Mouse (Mus musculus) neural tube, embryonic 10.5 days (tissue): ENCODE measurements around the gene Prrx1.

Experiments
- DNase-seq: peaks from one replicate; pipeline ENCODE4 v3.0.0-alpha.2; 2017; ENCODE audit warnings: low spot score; ENCODE audit errors: extremely low spot score

Gene Prrx1

DNA sequence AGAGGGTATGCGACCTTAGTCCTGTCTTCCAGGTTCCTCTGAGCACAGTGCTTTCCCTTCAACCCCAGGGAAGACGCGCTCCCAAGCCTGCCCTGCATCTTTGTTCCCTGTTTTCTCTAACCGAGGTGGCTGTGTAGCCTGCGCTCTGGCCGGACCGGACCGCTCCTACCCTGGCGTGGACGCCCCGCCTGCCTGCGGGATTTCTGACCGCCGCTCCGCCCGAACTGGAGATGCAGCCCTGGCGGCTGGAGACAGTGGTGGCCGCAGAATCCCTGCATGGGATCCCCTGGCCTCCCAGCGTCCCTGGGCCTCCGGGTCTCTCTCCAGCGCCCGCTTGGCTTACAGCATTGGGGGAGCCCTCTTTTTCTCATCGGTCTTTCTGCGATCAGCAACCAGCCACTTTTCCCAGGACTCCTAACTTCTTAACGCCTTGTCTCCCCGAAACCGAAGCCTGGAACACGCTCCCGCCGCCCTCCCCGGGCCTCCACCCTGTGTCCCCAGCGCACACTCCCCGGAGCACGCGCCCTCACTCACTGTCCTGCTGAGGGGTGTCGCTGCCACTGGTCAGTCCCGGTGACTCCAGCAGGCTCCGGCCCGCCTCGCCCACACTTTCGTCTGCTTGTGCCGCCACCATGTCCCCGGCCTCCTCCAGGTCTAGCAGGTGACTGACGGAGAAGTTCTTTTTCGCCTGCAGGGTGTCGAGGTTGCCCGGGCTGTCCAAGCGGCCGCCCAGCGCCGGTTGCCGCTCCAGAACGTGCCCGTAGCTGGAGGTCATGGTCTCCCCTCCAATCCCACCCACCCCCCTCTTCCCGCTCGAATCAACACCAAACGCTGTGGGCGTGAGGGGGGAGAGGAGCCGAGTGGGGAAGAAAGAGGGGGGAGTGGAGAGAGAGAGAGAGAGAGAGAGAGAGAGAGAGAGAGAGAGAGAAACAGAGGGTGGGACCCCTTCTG lies 1.4 kb downstream of the Prrx1 start:
- peak; percentile 77 for DNase-seq

DNA sequence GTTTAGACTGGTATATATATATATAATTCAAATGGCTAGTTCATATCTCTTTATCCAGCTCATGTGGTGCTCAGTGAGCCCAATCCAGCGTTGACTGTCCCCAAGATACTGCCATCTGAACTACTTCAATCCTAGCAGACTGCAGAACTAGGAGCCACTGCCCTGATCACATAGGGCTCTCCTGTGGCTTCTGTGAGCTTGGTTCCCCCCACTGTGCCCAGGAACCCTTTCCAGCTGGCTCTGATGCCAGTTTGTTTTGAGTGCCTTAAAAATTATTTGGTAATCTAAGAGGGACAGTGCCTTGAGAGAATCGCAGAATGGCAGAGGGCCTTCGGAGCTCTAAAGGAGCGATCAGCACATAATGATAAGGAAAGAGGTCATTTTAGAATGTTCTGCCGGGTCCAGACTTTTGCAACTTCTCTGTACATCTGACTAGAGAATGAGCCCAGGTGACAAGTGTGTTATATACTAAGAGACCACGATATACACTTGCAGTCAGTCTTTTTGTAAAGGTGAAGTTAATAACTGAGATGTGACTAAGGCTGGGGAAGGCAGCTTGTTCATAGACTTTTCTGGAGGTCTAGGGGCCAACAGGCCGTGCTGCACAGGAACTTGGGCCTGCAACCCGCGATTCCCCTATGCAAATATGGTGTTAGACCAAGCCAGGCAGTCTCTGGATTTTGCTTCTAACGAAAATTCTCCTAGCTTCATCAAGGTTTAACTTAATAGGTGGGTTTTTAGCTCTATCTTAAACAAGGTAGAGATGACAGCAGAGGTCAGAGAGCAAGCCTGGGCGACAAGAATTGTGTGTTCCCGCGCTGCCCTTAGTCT lies 2.3 kb downstream of the Prrx1 start:
- DNase-seq: peak; percentile 38

DNA sequence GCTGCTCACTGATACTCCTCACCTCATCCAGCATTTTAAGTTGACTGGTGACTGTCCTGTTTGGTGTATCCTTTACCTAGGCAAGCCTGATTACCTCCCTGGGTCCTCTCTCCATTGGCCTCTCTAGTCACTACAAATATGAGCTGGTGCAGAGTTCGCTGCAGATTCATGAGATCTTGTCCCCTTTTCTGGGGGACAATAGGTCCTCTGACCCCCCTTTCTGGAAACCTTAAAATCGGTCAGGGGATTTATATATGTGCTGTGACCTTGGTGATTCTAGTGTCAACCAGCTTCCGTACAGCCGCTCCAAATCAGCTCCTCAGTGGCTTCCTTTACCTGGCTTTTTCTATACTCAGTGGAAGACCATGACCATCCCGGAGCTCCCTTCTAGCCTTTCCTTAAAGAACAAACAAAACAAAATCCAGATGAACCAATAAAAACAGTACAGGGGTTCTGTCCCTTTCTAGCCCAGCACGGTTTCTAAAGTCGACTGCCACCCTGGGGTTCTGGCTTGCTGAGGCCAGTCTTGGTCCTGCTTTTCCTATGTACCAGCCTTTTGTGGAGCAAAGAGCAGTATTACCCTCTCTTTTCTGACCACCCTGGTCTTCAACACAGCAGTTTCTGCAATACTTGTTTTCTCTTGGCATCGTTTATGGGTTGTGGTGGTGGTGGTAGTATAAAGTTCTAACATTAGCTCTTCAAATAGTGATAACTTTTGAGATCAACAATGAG lies 3.3 kb downstream of the Prrx1 start:
- peak; percentile 31 for DNase-seq

DNA sequence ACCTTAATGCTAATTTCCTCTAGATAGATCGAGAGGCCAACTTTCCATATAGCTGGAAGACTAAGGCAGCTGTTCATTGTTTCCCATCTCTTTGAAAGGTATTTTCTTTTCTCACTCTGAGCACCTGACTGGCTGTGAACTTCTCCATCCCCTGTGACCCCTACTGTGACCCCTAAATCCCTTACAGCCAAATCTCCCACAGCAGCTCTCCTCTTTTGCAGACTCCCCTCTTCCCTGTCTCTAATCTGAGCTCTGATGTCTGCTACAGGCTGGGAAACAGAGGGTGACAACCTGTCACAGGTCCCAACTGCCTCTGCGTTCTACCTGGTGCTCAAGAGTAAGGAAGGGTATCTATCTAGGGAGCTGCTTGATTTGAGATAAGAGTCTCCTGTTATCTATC lies 4.0 kb downstream of the Prrx1 start:
- peak; percentile 39 for DNase-seq

DNA sequence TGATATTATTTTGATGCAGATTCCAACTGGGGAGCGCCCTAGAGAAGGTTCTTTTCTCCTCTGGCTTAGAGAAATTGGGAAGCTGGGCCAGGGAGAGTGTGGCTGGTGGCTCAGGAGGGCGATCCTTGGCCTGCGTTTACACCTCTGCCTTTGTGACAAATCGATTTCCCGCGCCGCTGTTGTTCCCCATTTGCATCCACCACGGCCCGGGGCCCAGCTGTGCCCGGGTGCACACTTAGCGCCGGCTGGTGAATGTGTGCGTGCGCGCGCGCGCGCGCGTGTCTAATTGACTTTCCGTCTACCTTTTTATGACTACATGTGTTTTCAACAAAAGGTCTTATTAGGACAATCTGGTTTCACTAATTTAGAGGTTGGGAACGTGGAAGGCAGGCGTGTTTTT lies 4.9 kb downstream of the Prrx1 start:
- DNase-seq: peak; percentile 68

DNA sequence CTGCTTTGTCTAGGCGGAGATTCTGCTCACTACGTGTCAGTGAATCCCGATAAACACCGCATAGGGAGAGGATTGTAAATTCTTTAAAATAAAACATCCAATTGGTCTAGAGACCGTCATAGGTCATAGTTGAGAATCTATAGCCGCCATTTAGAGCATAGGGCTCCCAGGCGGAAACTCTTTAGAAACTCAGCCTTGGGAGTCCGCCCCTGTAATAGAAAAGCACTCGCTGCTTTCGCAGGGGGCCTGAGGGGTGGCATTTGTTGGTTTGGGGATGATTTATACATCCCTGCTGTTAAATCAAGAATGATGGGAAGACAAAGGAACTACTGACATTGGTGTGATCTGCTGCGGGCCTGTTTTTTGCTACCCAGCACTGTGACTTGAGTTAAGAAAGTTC lies 5.8 kb downstream of the Prrx1 start:
- DNase-seq: peak; percentile 44

DNA sequence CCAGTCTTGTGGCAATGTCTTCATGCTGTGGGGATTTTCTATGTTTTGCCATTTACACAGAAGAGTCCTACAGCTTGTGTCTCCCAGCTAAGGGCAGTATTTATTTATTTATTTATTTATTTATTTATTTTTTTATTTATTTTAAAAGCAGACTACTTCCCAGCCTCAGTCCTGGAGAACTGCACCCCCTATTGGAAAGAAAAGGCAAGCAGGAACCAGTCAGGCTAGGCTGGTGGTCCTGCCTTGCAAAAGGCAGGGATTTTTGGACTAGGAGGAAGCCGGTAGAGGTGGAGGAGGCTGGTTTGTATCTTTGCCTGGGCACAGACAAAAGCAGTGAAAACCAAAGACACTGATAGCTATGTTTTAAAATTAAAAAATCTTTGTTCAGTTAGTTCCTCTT lies 7.6 kb downstream of the Prrx1 start:
- no peak for DNase-seq

DNA sequence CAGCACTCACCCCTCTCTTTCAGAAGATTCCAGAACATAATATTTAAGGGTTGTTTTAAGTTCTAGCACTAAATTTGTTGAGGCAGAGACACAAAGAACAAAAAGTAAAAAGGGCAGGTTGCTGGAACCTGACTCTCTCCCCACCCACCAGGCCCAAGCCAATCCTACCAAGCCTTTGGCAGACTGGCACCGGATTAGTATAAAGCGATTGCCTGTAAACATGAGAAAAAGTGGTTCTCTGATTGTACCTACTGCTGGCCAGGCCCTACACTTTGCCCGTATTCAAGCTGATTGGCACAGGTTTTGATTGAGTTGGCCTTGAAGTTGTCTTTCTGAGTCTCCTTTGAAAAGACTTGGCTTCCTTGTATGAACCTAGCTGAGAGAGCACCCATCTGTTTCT lies 8.7 kb downstream of the Prrx1 start:
- no peak for DNase-seq

DNA sequence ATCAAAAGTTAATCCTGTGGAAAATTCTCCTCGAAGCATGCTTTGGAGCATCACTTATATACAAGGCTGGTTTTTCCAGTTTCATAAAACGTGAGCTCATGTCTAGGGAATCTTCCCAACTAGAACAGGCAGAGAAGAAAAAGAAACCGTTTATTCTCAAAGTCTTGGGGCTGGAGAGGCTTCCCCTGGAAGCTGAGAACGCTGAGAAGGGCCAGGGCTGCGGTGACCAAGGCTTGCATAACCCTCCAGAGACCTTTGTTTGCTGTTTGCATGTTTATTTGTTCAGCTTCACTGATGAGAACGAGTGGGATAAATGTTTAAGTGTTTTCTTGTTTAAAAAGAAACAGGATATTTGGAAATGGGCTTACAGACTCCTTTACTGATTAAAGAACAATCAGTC lies 11.2 kb downstream of the Prrx1 start:
- no peak for DNase-seq

DNA sequence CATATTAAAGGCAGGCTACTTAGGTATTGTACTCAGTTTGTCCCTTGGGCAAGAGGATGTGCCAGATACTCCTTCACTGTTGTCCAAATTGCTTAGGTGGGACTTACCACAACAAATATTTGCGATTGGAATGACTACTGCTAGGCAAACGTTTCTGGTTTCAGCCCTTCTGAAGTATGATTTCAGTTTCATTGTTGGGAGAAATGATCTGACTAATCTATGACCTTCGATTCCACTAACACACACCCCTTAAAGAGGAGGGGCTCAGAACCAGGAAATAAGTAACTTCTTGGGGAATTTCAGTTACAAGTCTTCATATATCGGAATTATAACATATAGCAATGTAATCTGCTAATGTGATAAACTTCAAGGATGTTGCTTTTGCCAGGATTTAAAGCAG lies 20.4 kb downstream of the Prrx1 start:
- DNase-seq: no peak

DNA sequence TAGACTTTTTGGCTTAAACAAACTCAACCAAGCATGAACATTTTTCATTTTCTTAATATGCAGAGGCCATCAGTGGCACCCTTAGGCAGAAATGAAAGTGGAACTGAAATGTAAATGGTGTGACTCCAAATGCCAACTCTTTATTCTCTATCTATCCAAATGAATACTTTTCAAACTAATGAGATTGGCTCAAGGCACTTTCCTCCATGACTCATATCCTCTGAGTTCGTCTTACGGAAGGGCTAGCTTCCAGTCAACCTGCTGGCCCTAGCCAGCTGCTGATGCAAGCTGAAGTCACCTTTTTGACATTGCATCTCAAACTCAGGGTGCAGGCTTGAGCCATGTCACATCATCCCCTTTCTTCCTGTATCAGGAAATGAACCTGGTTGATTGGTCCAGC lies 21.6 kb downstream of the Prrx1 start:
- no peak for DNase-seq

DNA sequence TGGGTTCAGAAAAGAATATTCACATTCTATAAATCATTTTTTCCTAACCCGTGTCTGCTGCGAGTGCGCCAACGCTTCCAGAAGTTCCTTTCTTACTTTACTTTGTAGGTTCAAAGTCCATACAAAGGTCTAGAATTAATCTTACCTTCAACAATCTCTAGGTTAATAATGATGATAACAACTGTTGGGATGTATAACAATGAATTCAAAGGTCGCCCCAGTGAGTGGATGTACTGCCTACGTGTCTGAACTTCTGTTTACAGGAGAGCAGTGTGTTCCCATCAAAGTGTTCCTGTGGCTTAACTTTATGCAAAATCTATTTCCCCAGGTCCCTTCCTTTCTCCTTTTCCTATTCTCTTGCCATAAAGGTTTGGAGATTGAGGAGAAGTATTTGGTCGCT lies 24.4 kb downstream of the Prrx1 start:
- no peak for DNase-seq

DNA sequence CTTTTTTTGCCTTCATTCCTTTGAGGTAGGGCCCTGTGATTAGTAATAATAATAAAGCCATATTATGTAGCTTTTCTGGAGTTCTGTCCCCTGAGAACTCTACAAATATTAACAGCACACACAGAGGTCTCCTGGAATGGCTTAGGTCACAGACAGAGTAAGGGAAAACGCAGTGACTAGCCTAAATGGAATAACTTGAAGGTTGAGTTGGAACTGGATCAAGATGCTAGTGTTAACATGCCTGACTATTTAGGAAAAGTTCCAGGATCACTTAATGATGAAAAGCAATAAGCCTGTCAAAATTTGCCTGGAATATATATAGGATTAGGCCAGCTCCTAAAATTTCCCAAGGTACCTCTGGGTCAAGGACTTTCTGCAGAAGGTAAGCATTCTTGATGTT lies 28.0 kb downstream of the Prrx1 start:
- no peak for DNase-seq

DNA sequence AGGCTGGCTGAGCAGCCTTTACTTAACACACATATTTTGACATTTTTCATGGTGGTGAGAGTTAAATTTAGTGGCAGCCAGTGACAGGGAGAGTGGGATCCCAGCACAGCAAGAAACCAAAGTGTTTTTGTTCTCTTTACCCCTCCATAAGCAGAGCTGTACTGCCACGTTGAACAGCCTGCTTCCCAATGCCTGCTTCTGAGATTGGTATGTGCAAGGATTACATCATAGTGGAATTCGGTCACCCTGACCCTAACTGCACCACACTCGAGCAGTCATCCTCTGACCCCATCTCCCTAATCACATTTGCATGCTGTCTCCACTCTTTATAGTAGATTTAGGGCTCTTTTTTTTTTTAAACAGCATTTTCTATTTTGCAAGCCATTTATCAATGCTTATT lies 28.4 kb downstream of the Prrx1 start:
- no peak for DNase-seq

DNA sequence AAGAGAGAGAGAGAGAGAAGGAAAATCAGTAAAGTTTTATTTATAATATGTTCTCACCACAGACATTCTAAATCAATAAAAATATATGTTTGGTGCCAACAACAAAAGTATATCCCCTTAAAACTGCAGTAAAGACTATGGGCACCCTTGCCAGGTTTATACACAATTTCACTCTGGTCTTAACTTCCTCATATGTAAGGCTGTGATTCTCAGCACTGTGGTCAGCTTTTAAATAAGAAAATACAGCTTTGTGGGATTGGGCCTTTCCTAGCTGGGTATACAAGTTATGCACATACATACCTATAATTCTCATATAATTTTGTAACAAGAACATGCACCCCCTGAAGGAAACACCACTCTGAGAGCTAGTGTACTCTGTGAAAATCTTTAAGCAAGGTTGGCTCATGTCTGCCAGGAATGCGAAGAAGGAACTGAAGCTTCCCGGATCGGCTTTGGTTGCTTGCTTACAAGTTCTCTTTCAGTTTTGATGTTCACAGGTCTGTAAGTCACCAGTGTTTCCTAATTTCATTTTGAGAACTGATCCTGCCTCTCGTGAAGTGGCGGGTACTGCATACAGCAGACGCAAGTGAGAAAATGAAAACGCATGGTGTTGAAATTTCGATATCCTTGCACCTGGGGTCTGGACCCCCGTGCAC lies 29.4 kb downstream of the Prrx1 start:
- no peak for DNase-seq

DNA sequence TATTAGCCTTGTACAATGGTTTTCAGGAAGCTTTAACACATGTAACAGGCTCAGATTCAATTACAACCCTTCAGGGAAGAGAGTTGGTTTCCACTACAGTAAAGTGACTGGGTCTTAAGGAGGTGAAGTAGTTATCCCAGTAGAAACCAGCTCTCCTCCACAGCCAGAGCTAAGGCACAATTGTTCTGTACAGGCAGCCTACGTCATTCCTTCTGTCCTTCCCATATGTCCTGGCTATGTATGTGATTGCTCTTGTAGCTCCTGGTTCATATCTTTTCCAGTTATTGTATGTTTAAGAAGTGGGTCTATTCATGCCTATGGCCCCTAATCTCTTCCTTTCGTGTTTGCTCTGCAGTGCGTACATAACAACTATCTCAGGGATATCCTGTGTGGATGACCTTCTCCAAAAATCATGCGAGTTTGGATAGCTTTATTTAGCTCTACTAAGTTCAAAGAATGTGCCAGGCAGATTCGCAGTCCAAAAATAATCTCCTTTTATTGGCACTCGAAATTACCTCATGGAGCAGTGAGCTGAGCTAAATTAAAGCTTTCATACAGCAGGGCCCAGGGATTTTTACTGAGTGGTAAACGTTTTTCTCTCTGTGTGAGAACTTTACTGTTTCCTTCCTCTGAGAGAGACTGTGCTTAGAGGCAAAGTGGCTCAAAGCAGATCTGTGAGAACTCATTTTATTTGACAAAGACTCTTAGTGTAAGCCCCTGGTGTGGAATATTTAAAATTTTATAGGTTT lies 31.9 kb downstream of the Prrx1 start:
- no peak for DNase-seq

DNA sequence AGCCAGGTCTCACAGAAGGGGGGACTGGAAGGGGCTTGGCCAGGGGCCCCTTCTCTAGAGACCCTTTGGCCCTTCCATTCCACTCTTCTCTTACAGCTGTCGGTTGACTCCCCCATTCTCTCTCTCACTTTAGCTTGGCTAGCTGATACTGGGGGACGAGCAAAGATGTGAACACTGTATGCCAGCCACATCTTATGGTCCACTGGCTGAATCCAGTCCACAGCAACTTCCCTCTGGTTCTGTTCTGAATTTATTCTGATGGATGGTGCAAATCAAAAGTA lies 32.7 kb downstream of the Prrx1 start:
- DNase-seq: no peak

DNA sequence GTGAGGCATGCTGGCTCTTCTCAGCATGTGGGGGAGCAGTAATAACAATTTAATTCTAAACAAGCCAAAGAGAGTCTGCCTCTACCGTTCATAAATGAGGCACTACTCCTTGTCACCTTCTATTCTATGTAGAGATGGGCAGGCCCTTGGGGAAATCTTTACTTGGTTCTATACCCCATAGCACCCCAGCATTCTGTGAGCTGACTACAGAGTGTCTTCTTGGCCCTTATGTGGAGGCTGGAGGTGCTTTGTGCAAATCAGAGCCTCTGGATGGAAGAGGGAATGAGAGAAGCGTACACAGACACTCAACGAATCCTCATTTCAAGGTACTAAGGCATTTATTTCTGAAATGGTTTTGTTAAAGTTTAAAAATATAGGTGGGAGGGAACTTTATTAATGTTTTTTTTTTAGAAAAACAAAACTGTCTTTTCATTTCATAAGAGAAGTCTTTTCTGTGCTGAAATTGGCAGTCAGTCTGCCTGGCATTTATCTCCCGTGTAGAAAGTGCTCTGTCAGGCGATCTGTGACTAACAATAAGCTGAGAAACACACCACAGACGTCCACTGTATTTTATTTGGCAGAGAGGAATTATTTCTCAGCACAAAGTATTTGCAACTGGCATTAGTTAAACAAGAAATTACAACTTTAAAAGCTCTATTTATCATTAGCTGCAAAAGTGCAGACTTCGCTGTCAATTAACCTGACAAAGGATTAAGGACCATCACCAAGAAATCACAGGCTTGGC lies 33.2 kb downstream of the Prrx1 start:
- DNase-seq: no peak

DNA sequence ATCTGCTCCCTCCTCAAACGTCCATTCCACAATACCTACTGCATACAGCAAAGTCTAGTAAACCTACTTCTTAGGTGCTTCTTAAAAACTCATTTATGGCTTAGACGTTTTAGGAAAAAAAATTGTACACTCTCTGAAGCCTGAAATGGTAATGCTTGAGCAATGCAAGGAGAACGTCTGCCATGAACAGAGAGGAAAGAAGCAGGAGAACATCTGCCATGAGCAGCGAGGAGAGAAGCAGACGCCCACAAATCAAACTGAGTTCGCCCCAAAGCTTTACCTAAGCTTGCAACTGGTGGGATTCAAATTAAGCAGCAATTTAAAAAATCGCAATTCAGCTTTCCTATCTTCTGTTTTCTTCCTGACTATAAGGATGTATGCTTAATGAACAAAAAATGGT lies 36.4 kb downstream of the Prrx1 start:
- DNase-seq: no peak

DNA sequence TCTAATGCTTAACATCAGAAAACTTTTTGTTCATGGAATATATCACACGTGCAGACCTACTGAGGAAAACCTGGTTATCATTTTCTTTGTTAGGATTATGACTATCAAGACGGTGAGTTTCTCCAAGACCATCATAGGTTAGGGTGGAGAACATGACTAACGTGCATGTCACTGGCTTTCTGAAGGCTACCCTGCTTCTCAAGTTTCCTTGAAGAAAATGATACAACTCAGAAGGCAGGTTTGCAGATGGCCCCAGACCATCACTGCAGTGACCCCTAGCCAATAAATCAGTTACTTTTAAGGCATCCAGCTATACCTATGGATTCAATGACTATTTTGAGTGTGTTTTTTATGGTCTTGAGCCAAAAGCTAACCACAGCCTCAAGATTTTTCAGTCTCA lies 38.6 kb downstream of the Prrx1 start:
- DNase-seq: no peak
